Mouse (Mus musculus) liver, embryonic 12.5 days (tissue): ENCODE data around the gene Gm7945. TPM values are rescaled to one million over a fixed set of nuclear protein-coding genes. Genes with fewer than 3 reads are reported as not detected.
"Not testable (repeated sequence)": the region's sequence is repeated elsewhere in the genome, so short reads cannot be mapped to it uniquely, and the experiment has no call there.

Experiments
- ATAC-seq: fragments of 200-750 bp; cut with Nextera tagmentation; 2 replicates; pipeline ENCODE4 v1.8.0; 2017; ENCODE audit warnings: moderate number of reproducible peaks, mild to moderate bottlenecking, moderate library complexity
- H3K27ac ChIP-seq: fragments of 300-500 bp; sonication (generic); 2 replicates; pipeline ENCODE4 v1.5.1; 2016; ENCODE audit warnings: mild to moderate bottlenecking
- H3K27me3 ChIP-seq: fragments of 300-500 bp; sonication (generic); replicated peaks from 2 replicates; pipeline ENCODE4 v1.6.1; 2016; ENCODE audit warnings: mild to moderate bottlenecking, moderate library complexity
- H3K36me3 ChIP-seq: fragments of 300-500 bp; sonication (generic); 2 replicates; pipeline ENCODE4 v1.6.1; 2016; ENCODE audit warnings: mild to moderate bottlenecking, moderate library complexity
- H3K4me1 ChIP-seq: fragments of 300-500 bp; sonication (generic); 2 replicates; pipeline ENCODE4 v1.6.1; 2016
- H3K4me2 ChIP-seq: fragments of 300-500 bp; sonication (generic); 2 replicates; pipeline ENCODE4 v1.6.1; 2016; ENCODE audit warnings: mild to moderate bottlenecking, moderate library complexity
- H3K4me3 ChIP-seq: fragments of 300-500 bp; sonication (generic); 2 replicates; pipeline ENCODE4 v1.5.1; 2016; ENCODE audit warnings: mild to moderate bottlenecking, moderate library complexity
- H3K9ac ChIP-seq: fragments of 300-500 bp; sonication (generic); 2 replicates; pipeline ENCODE4 v1.6.1; 2016; ENCODE audit warnings: mild to moderate bottlenecking, moderate library complexity
- H3K9me3 ChIP-seq: fragments of 300-500 bp; sonication (generic); replicated peaks from 2 replicates; pipeline ENCODE4 v1.6.1; 2016; ENCODE audit warnings: mild to moderate bottlenecking, moderate library complexity
- WGBS: fragments of 180-500 bp; shearing (Covaris S2); methylation state at CpG from one replicate; pipeline ENCODE4 v1.1.7; 2016; ENCODE audit not compliant: insufficient replicate concordance; 5-methylcytosine and 5-hydroxymethylcytosine counted together
- polyA plus RNA-seq: library from polyadenylated mRNA; unstranded; fragments of >200 nt; fragmentation: Nextera tagmentation; extraction: Ambion mirVana; gene quantifications from 2 replicates; pipeline ENCODE4 v1.2.1, GENCODE M21; 2016

Gm7945 gene
- polyA plus RNA-seq = not detected in 2 replicates

- H3K27ac ChIP-seq, H3K36me3 ChIP-seq, H3K4me2 ChIP-seq, ATAC-seq, H3K27me3 ChIP-seq, H3K9me3 ChIP-seq, H3K4me3 ChIP-seq, H3K9ac ChIP-seq, H3K4me1 ChIP-seq: not testable (repeated sequence)
- WGBS = no CpG with 5 or more reads among the region's 3 CpGs
Measured at GRCm38 (mm10) chr14:41386279-41386678, at the start of gene Gm7945. Gene Gm7945, minus strand, starts transcription at chr14:41386379.

- WGBS = 15% methylated on average over 12 of the region's 16 CpGs
- H3K27me3 ChIP-seq, H3K4me3 ChIP-seq, H3K27ac ChIP-seq, H3K9me3 ChIP-seq, H3K36me3 ChIP-seq, ATAC-seq, H3K4me1 ChIP-seq, H3K9ac ChIP-seq: not testable (repeated sequence)
- H3K4me2 ChIP-seq = peak overlapping the region; percentile 24; the same call in 1 of the 2 replicates
Measured at GRCm38 (mm10) chr14:41425393-41426075, 39.4 kb upstream of the Gm7945 start.

GRCm38 (mm10) chr14:41424694-41425093, 38.5 kb upstream of the Gm7945 start:
- WGBS = 15% methylated on average over 14 of the region's 14 CpGs
- ATAC-seq, H3K36me3 ChIP-seq, H3K4me3 ChIP-seq, H3K4me1 ChIP-seq, H3K27ac ChIP-seq, H3K4me2 ChIP-seq, H3K9me3 ChIP-seq, H3K9ac ChIP-seq, H3K27me3 ChIP-seq: not testable (repeated sequence)

GRCm38 (mm10) chr14:41408181-41408580, 22.0 kb upstream of the Gm7945 start, which contains the start of gene Gm6482:
Gene Gm6482, minus strand, starts transcription at chr14:41408281.
- H3K4me2 ChIP-seq, H3K9me3 ChIP-seq, H3K27me3 ChIP-seq, ATAC-seq, H3K36me3 ChIP-seq, H3K9ac ChIP-seq, H3K27ac ChIP-seq, H3K4me3 ChIP-seq, H3K4me1 ChIP-seq: not testable (repeated sequence)
- 40% methylated on average over 1 of the region's 2 CpGs for WGBS

GRCm38 (mm10) chr14:41348309-41348708, 37.9 kb downstream of the Gm7945 start, which contains the start of gene Gm5798:
Gene Gm5798, plus strand, starts transcription at chr14:41348609.
- 38% methylated on average over 2 of the region's 2 CpGs for WGBS
- not testable (repeated sequence) for H3K4me2 ChIP-seq, H3K4me1 ChIP-seq, H3K9ac ChIP-seq, H3K9me3 ChIP-seq, H3K27me3 ChIP-seq, ATAC-seq, H3K36me3 ChIP-seq, H3K4me3 ChIP-seq, H3K27ac ChIP-seq

Other genes with a start within 250 kb of the Gm7945 start
- gene Mbl1, start 234.9 kb downstream of the Gm7945 start, polyA plus RNA-seq = 9.2 and 9.9 TPM in 2 replicates
- gene Sftpd, start 201.2 kb downstream of the Gm7945 start, polyA plus RNA-seq = 0.17 TPM in 1 of 2 replicates, not detected in the other
- not detected in 2 replicates for gene Gm2832, start 107.6 kb downstream of the Gm7945 start, polyA plus RNA-seq
- not detected in 2 replicates for gene Gm5798, start 37.8 kb downstream of the Gm7945 start, polyA plus RNA-seq
- not detected in 2 replicates for gene Gm6482, start 21.9 kb upstream of the Gm7945 start, polyA plus RNA-seq
- not detected in 2 replicates for gene Gm7954, start 67.1 kb upstream of the Gm7945 start, polyA plus RNA-seq
- not detected in 2 replicates for gene Gm3486, start 103.1 kb upstream of the Gm7945 start, polyA plus RNA-seq
- gene Gm7970, start 169.2 kb upstream of the Gm7945 start, polyA plus RNA-seq = not detected in 2 replicates
- not detected in 2 replicates for gene 1700049E17Rik2, start 186.8 kb upstream of the Gm7945 start, polyA plus RNA-seq
- not detected in 2 replicates for gene Gm3072, start 238.2 kb upstream of the Gm7945 start, polyA plus RNA-seq